Mouse (Mus musculus) stomach, embryonic 15.5 days (tissue): ENCODE results near the gene Catsperd. TPM values are rescaled to one million over a fixed set of nuclear protein-coding genes. Genes with fewer than 3 reads are reported as not detected.

Source experiments
- ATAC-seq: fragments of 200-750 bp; cut with Nextera tagmentation; 2 replicates; pipeline ENCODE4 v1.8.0; 2017; ENCODE audit warnings: low read depth, moderate number of reproducible peaks, moderate TSS enrichment; ENCODE audit not compliant: insufficient read depth, low FRiP score
- H3K27ac ChIP-seq: fragments of 300-500 bp; sonication (generic); 2 replicates; pipeline ENCODE4 v1.5.1; 2015; ENCODE audit warnings: mild to moderate bottlenecking, inconsistent platforms
- H3K27me3 ChIP-seq: fragments of 300-500 bp; sonication (generic); replicated peaks from 2 replicates; pipeline ENCODE4 v1.6.1; 2015; ENCODE audit warnings: inconsistent platforms
- H3K36me3 ChIP-seq: fragments of 300-500 bp; sonication (generic); 2 replicates; pipeline ENCODE4 v1.6.1; 2015; ENCODE audit warnings: inconsistent platforms
- H3K4me1 ChIP-seq: fragments of 300-500 bp; sonication (generic); 2 replicates; pipeline ENCODE4 v1.6.1; 2015; ENCODE audit warnings: inconsistent platforms
- H3K4me2 ChIP-seq: fragments of 300-500 bp; sonication (generic); 2 replicates; pipeline ENCODE4 v1.6.1; 2015; ENCODE audit warnings: mild to moderate bottlenecking, inconsistent platforms
- H3K4me3 ChIP-seq: fragments of 300-500 bp; sonication (generic); replicated peaks from 2 replicates; pipeline ENCODE4 v1.5.1; 2015; ENCODE audit warnings: inconsistent platforms
- H3K9ac ChIP-seq: fragments of 300-500 bp; sonication (generic); 2 replicates; pipeline ENCODE4 v1.6.1; 2015; ENCODE audit warnings: inconsistent platforms
- H3K9me3 ChIP-seq: fragments of 300-500 bp; sonication (generic); 2 replicates; pipeline ENCODE4 v1.6.1; 2016; ENCODE audit warnings: inconsistent platforms
- WGBS: fragments of 180-500 bp; shearing (Covaris S2); methylation state at CpG from one replicate; pipeline ENCODE4 v1.1.7; 2015; 5-methylcytosine and 5-hydroxymethylcytosine counted together
- polyA plus RNA-seq: library from polyadenylated mRNA; unstranded; fragments of >200 nt; fragmentation: Nextera tagmentation; extraction: Ambion mirVana; gene quantifications from 2 replicates; pipeline ENCODE4 v1.2.1, GENCODE M21; 2015

Catsperd gene
- 0.30 and 0.48 TPM in 2 replicates for polyA plus RNA-seq

DNA sequence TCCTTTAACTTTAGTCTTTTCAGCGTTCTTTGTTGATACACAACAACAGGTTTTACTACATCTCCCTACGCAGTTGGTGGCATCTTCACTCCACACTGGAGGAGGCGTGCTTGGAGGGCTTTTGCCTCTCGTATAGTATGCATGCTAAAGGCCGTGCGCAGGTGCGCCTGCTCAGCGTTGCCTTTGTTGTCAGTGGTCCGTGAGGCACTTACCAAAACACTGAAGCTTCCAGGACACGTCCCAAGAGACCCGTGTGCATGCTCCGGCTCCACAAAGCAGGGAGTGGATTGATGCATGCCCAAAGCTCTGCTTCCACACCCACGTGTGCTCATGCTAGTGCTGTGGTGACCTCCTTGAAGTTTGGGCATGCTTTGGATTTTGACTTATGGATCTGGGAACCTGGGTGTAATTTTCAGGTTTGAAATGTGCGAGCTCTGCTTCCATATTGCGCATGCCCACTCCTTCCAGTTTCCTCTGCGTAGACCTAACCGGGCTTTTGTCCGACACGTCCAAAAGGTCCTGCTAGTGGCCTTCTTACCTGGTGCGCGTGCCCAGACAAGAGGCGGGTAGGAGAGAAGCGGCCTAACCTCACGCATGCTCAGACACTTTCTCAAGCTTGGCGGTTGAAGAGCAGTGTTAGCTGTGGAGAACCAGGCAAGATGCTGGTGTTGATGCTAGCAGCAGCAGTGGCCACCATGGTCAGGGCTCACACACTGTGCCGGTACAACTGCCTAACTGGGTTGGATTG, at the start of gene Catsperd:
Gene Catsperd, plus strand, starts transcription at position 614 of the 748 bp plus-strand sequence.
- Histone ChIP-seq H3K27me3 (no peaks in the 10 kb centered on the region), H3K9ac (peak within 1 kb of the TSS; percentile 19; the same call in 1 of the 2 replicates), H3K36me3 (peaks cover 7% of the 10 kb centered on the region; the same call in 1 of the 2 replicates), H3K27ac (peak within 1 kb of the TSS; percentile 88), H3K4me1 (peaks cover 21% of the 10 kb centered on the region), H3K4me3 (peak within 1 kb of the TSS; percentile 86), H3K9me3 (no peaks in the 10 kb centered on the region), H3K4me2 (peak within 1 kb of the TSS; percentile 95)
- WGBS, result 10% methylated on average over 26 of the region's 26 CpGs
- peak; percentile 10; the same call in 1 of the 2 replicates for ATAC-seq

DNA sequence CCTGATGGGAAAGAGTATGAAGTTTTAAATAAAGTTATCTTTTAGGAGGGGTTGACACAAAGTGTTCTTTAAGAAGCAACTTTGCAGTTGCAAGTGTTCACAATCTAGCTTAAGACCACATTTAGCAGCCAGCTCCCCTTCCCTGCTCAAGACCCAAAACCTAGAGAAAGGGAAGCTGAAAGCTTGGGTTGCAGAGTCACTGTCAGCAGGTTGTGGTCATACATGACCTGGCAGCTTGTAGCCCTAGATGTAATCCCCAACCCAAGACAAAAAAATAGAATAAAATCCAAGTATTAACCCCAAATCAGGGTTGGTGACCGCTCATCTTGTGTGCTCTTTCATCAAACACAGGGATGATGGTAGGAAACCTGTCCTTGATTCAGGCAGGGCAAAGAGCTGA, 44.9 kb upstream of the Catsperd start:
- 78% methylated on average over 1 of the region's 1 CpGs for WGBS
- Histone ChIP-seq H3K36me3 (peaks cover 40% of the 10 kb centered on the region), H3K9me3 (no peaks in the 10 kb centered on the region), H3K27me3 (no peaks in the 10 kb centered on the region), H3K4me2 (peak overlapping the region; percentile 78), H3K4me1 (peaks cover 38% of the 10 kb centered on the region), H3K4me3 (peak overlapping the region; percentile 88), H3K27ac (no peak overlapping the region), H3K9ac (peak overlapping the region; percentile 89; the same call in 1 of the 2 replicates)
- no peak for ATAC-seq

DNA sequence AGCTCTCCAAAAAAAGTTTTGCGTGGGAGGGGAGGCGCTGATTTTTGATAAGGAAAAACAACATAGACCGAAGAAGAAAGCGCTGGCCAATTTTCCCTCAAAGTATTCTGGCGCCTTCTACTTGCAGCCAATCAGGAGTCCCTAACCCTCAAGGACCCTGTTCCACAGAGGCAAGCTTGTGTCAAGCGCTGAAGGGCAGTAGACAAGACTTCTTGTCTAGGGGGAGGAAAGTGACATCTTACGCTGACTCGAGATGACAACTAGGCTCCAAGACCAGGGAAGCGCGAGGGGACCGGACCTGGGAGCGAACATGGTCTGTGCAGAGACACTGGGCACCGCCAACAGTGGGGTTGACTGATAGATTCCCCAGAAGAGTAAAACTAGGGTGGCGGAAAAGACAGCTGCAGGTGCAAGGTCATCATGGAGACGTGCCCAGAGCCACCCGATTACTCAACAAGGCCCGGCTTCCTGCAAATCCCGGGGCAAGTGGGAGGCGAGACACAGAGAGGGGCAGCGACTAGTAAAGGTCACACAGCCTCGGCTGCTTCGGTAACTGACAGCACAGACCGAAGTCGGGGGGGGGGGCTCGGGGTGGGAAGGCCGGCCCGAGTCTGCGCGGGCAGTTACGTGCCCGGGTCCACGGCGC, 44.2 kb upstream of the Catsperd start:
- H3K9me3 ChIP-seq, result no peaks in the 10 kb centered on the region
- peak overlapping the region; percentile 88 for H3K4me3 ChIP-seq
- ATAC-seq, result no peak
- peaks cover 38% of the 10 kb centered on the region for H3K4me1 ChIP-seq
- H3K36me3 ChIP-seq, result peaks cover 39% of the 10 kb centered on the region
- H3K9ac ChIP-seq, result peak overlapping the region; percentile 89
- no peaks in the 10 kb centered on the region for H3K27me3 ChIP-seq
- 2% methylated on average over 30 of the region's 33 CpGs for WGBS
- H3K27ac ChIP-seq, result peak overlapping the region; percentile 97
- H3K4me2 ChIP-seq, result peak overlapping the region; percentile 78

DNA sequence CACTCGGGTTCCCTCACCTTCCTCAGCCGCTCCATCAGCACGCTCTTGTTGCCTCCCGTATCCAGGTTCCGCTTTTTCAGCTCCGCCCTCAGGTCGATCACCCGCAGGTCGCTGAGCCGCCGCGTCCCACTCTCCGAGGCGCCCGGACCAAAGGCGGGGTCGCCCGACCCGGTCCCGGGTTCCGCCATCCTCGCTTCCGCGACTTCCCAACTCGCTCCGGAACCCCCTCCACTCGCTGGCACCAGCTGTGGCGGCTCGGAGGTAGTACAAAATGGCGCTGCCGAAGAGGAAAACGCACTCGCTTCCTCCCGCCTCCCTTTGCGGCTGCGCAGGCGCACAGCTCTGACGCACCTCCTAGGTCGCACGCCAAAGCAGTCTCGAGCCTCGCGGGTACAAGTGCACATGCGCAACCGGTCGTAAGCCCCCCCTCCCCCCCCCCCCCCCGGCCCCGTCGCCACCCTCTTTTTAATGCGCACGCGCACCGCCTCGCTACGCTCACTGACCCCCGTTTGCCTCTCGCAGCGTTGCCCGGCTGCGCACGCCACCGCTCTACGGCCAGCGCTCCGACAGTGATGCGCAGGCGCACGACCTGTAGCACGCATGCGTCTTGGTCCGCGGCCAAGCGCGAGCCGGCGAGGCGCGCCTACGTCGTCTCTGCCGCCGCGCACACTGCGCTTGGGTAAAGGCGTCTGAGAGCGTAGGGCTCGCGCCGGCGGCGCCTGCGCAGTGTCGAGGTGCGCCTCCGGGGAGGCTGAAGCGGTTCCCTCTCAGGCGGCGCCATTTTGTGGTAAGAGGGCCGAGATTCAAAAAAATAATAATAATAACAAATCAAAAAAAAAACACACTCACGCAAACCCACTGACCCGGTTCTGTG, 43.4 kb upstream of the Catsperd start, which contains the start of the genes Safb2 and Safb:
Gene Safb2, minus strand, starts transcription at position 329 of the 874 bp plus-strand sequence.
Gene Safb, plus strand, starts transcription at position 569 of the 874 bp plus-strand sequence.
- peak within 1 kb of the TSS; percentile 97 for H3K27ac ChIP-seq
- H3K4me3 ChIP-seq, result peak within 1 kb of the TSS; percentile 88
- peak within 1 kb of the TSS; percentile 89 for H3K9ac ChIP-seq
- peaks cover 38% of the 10 kb centered on the region for H3K4me1 ChIP-seq
- no peaks in the 10 kb centered on the region for H3K9me3 ChIP-seq
- H3K4me2 ChIP-seq, result peak within 1 kb of the TSS; percentile 78
- under 1% methylated on average over 88 of the region's 101 CpGs for WGBS
- H3K27me3 ChIP-seq, result no peaks in the 10 kb centered on the region
- peaks cover 40% of the 10 kb centered on the region for H3K36me3 ChIP-seq
- peak; percentile 94 for ATAC-seq

DNA sequence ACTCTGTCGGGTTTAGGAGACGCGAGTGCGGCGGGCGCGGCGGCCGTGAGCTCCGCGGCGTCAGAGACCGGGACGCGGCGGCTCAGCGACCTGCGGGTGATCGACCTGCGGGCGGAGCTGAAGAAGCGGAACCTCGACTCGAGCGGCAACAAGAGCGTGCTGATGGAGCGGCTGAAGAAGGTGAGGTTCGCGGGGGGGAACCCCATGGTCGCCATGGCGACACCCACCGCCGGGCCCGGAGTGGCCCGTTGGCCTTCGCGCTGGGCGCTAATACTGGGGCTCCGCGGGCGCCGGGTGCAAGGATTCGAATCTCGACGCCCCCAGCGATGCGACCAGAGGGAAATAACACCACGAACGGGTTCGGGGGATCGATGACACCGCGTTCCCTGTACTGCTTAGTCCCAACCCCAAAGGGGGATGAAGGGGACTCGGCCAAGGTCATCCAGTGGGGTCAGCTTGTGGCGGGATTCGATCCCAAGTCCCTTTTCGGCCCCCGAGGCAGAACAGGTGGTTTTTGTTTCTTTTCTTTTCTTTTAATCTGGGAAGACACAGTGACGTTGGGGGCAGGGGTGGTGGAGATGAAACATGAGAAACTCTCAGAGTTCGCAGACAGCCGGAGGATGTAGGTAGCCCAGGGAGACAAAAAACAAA, 42.6 kb upstream of the Catsperd start:
- Histone ChIP-seq H3K36me3 (peaks cover 43% of the 10 kb centered on the region), H3K27ac (peak overlapping the region; percentile 92), H3K27me3 (no peaks in the 10 kb centered on the region), H3K4me1 (peaks cover 38% of the 10 kb centered on the region), H3K9me3 (no peaks in the 10 kb centered on the region), H3K9ac (peak overlapping the region; percentile 64), H3K4me2 (peak overlapping the region; percentile 65), H3K4me3 (peak overlapping the region; percentile 88)
- ATAC-seq, result no peak
- WGBS, result under 1% methylated on average over 61 of the region's 61 CpGs

DNA sequence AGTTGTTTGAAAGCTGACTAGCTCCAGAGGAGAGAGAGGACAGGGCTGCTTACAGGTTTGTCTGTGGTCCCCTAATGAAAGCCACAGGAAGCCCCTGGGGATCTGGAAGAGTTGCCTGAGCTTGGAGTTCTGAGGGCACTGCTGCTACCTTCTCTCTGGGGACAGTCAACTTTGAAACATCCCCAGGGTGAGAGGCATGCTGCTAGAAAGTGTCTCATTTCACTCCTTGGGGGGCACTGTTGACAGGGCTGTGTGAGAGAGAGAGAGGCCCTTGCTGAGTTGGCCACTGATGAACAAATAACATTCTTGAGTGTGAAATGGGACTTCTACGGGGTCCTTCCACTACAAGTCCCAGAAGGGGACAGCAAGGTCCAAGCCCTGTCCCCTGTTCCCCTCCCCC, 40.2 kb upstream of the Catsperd start:
- WGBS, result 73% methylated on average over 1 of the region's 1 CpGs
- H3K27me3 ChIP-seq, result no peaks in the 10 kb centered on the region
- no peak overlapping the region for H3K9ac ChIP-seq
- peaks cover 41% of the 10 kb centered on the region for H3K36me3 ChIP-seq
- no peak for ATAC-seq
- no peak overlapping the region for H3K27ac ChIP-seq
- no peak overlapping the region for H3K4me3 ChIP-seq
- H3K4me2 ChIP-seq, result no peak overlapping the region
- H3K9me3 ChIP-seq, result no peaks in the 10 kb centered on the region
- peaks cover 20% of the 10 kb centered on the region for H3K4me1 ChIP-seq

DNA sequence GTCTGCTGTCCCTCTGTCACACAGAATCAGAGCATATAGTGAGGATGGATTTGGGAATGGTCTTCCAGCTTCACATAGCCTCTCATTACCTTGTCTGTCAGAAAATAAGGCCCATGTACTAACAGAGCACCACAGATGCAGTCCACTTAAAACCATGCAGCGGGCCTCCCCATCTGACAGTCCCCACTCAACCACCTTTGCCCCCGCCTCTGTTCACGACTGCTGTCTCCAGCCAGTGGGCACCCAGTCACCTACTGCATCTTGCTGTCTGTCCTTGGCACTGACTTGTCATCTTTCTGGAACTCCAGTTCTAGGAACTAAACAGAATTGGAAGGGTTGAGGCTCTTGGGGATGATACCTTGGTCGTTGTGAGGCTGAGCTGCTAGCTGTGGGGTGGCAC, 39.0 kb upstream of the Catsperd start:
- no peak for ATAC-seq
- H3K36me3 ChIP-seq, result peaks cover 52% of the 10 kb centered on the region
- no peak overlapping the region for H3K9ac ChIP-seq
- H3K9me3 ChIP-seq, result no peaks in the 10 kb centered on the region
- 91% methylated on average over 4 of the region's 4 CpGs for WGBS
- no peaks in the 10 kb centered on the region for H3K27me3 ChIP-seq
- no peak overlapping the region for H3K4me3 ChIP-seq
- peaks cover 16% of the 10 kb centered on the region for H3K4me1 ChIP-seq
- no peak overlapping the region for H3K27ac ChIP-seq
- no peak overlapping the region for H3K4me2 ChIP-seq

DNA sequence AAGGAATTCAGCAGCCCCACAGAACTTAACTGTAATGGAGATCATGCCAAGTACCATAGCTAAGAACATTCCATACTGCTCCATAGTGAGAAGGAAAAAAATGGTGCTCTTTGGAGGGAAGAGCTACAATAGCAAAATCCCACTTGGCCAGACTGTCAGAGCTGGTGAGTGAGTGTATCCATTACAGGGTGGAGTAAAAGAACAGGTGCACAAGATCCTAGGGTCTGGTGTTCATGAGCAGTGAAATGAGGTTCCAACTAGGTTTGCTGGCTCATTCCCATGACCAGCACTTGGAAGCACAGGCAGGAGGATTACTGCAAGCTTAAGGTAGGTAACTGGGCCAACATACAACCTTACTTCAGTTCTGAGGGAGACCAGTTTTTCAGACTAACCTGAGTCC, 35.4 kb upstream of the Catsperd start:
- Histone ChIP-seq H3K4me3 (no peak overlapping the region), H3K36me3 (peaks cover 78% of the 10 kb centered on the region), H3K9me3 (no peaks in the 10 kb centered on the region), H3K4me1 (peaks cover 3% of the 10 kb centered on the region; the same call in 1 of the 2 replicates), H3K27me3 (no peaks in the 10 kb centered on the region), H3K4me2 (no peak overlapping the region), H3K9ac (no peak overlapping the region), H3K27ac (no peak overlapping the region)
- no peak for ATAC-seq

DNA sequence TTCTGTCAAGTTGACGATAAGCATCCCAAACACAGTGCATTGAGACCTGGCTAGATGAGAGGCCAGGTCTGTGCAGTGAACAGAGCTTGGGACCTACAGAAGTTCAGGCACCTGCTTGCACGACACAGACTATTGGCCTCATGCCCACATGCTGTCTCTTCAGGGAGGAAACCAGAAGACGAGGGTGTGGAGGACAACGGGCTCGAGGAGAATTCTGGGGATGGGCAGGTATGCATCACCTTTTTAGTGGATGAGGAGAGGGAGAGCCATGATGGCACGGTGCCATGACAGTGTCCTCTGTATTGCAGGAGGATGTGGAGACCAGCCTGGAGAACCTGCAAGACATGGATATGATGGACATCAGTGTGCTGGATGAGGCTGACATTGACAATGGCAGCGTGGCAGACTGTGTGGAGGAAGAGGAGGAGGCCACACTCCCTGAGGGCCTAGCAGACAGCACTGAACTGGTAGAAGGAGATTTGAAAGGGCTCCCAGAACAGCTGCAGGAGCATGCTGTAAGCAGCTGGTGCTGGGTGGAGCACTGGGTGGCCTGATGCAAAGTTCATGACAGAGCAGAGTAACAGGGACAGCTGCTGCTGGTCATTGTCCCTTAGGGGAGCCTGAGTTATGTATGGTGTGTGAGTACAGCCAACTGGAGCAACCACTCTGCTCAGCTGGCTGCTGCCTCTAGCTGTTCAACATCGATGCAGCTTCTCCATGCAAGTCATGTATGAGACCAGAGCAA, 34.2 kb upstream of the Catsperd start:
- H3K9ac ChIP-seq, result no peak overlapping the region
- H3K36me3 ChIP-seq, result peaks cover 72% of the 10 kb centered on the region
- no peak overlapping the region for H3K4me3 ChIP-seq
- H3K9me3 ChIP-seq, result no peaks in the 10 kb centered on the region
- H3K27me3 ChIP-seq, result no peaks in the 10 kb centered on the region
- peaks cover 3% of the 10 kb centered on the region; the same call in 1 of the 2 replicates for H3K4me1 ChIP-seq
- ATAC-seq, result peak; percentile 20; the same call in 1 of the 2 replicates
- no peak overlapping the region for H3K27ac ChIP-seq
- H3K4me2 ChIP-seq, result no peak overlapping the region
- 81% methylated on average over 8 of the region's 8 CpGs for WGBS

DNA sequence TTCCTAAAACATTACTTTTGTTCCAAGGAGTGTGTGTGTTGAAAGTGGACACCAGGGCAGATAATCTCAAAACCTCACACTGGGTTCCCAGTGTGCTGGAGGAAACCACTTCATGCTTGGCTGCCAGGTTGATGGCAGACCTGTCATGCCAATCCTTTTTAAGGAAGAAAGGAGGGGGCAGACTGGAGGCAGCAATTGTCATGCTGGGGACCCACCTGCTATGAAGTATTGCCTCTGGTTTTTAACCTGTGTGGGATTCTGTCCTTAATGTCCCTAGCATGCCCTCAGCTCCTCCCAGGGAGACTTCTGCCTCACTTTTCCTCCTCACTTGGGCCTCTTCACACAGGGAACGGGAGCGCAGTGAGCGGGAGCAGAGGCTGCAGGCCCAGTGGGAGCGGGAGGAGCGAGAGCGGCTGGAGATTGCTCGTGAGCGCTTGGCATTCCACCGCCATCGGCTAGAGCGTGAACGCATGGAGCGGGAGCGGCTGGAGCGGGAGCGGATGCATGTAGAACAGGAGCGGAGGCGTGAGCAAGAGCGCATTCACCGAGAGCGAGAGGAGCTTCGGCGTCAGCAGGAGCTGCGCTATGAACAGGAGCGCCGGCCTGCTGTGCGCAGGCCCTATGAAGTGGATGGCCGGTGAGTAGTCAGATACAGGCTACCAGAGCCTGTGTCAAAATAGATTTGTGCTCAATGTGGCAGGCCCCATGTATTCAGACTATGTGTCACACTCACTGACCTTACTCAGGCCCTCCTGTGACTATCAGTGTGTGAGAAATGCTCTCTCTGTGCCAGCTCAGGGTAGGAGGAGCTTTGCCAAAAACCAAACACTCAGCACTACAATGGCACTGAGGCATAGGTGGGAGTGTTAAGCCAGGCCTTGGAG, 24.5 kb upstream of the Catsperd start:
- H3K9ac ChIP-seq, result no peak overlapping the region

More for the DNA sequence above, 24.5 kb upstream of the Catsperd start:
- peaks cover 1% of the 10 kb centered on the region for H3K4me1 ChIP-seq
- H3K9me3 ChIP-seq, result no peaks in the 10 kb centered on the region
- no peak overlapping the region for H3K4me2 ChIP-seq
- H3K27ac ChIP-seq, result no peak overlapping the region
- peaks cover 75% of the 10 kb centered on the region for H3K36me3 ChIP-seq
- 93% methylated on average over 28 of the region's 28 CpGs for WGBS
- ATAC-seq, result no peak
- no peak overlapping the region for H3K4me3 ChIP-seq
- no peaks in the 10 kb centered on the region for H3K27me3 ChIP-seq
